Mouse (Mus musculus): ENCODE measurements around the gene Kdm2b. TPM values are rescaled to one million over a fixed set of nuclear protein-coding genes. Genes with fewer than 3 reads are reported as not detected.
A peak's percentile ranks its signal among the peaks of the same experiment; 100 is the strongest.

Kdm2b gene
- polyA plus RNA-seq, 1 experiment, result 22.4 TPM

- Histone ChIP-seq H3K4me1 (ENCODE audit: control insufficient read depth, insufficient read depth, low read length) (no peaks in the 10 kb centered on the region), H3K27ac (ENCODE audit: insufficient read depth, low read length) (no peak overlapping the region), H3K4me3 (ENCODE audit: insufficient read depth, low read length) (no peak overlapping the region)
- TF ChIP-seq CTCF (IDR thresholded peaks at IDR 0.05; ENCODE audit: borderline replicate concordance, insufficient read depth, low read length), result no peak
- no peak for TF ChIP-seq POLR2A (IDR thresholded peaks at IDR 0.05; ENCODE audit: low read depth, low read length)
Measured at GRCm38 (mm10) chr5:122965427-122965826, 24.2 kb downstream of the Kdm2b start.

GRCm38 (mm10) chr5:122964853-122965252 is 24.8 kb downstream of the Kdm2b start:
- Histone ChIP-seq H3K4me3 (ENCODE audit: insufficient read depth, low read length) (no peak overlapping the region), H3K4me1 (ENCODE audit: control insufficient read depth, insufficient read depth, low read length) (no peaks in the 10 kb centered on the region), H3K27ac (ENCODE audit: insufficient read depth, low read length) (no peak overlapping the region)
- TF ChIP-seq POLR2A (IDR thresholded peaks at IDR 0.05; ENCODE audit: low read depth, low read length), result no peak
- TF ChIP-seq CTCF (IDR thresholded peaks at IDR 0.05; ENCODE audit: borderline replicate concordance, insufficient read depth, low read length), result no peak

- Histone ChIP-seq H3K27ac (ENCODE audit: insufficient read depth, low read length) (no peak overlapping the region), H3K4me3 (ENCODE audit: insufficient read depth, low read length) (no peak overlapping the region), H3K4me1 (ENCODE audit: control insufficient read depth, insufficient read depth, low read length) (no peaks in the 10 kb centered on the region)
- no peak for TF ChIP-seq POLR2A (IDR thresholded peaks at IDR 0.05; ENCODE audit: low read depth, low read length)
- TF ChIP-seq CTCF (IDR thresholded peaks at IDR 0.05; ENCODE audit: borderline replicate concordance, insufficient read depth, low read length), result no peak
Measured at GRCm38 (mm10) chr5:122961905-122962304, 27.7 kb downstream of the Kdm2b start.

GRCm38 (mm10) chr5:122959391-122959790 is 30.2 kb downstream of the Kdm2b start:
- TF ChIP-seq POLR2A (IDR thresholded peaks at IDR 0.05; ENCODE audit: low read depth, low read length) (no peak), CTCF (IDR thresholded peaks at IDR 0.05; ENCODE audit: borderline replicate concordance, insufficient read depth, low read length) (no peak)
- no peak overlapping the region for H3K4me3 ChIP-seq (ENCODE audit: insufficient read depth, low read length)
- H3K4me1 ChIP-seq (ENCODE audit: control insufficient read depth, insufficient read depth, low read length), result no peaks in the 10 kb centered on the region
- H3K27ac ChIP-seq (ENCODE audit: insufficient read depth, low read length), result no peak overlapping the region

GRCm38 (mm10) chr5:122956059-122956458 is 33.6 kb downstream of the Kdm2b start:
- TF ChIP-seq POLR2A (IDR thresholded peaks at IDR 0.05; ENCODE audit: low read depth, low read length) (no peak), CTCF (IDR thresholded peaks at IDR 0.05; ENCODE audit: borderline replicate concordance, insufficient read depth, low read length) (no peak)
- Histone ChIP-seq H3K27ac (ENCODE audit: insufficient read depth, low read length) (no peak overlapping the region), H3K4me3 (ENCODE audit: insufficient read depth, low read length) (no peak overlapping the region), H3K4me1 (ENCODE audit: control insufficient read depth, insufficient read depth, low read length) (no peaks in the 10 kb centered on the region)

GRCm38 (mm10) chr5:122951913-122952641 is 37.5 kb downstream of the Kdm2b start:
- Histone ChIP-seq H3K4me1 (ENCODE audit: control insufficient read depth, insufficient read depth, low read length) (no peaks in the 10 kb centered on the region), H3K4me3 (ENCODE audit: insufficient read depth, low read length) (peak overlapping the region; percentile 3; the same call in 1 of the 2 replicates), H3K27ac (ENCODE audit: insufficient read depth, low read length) (no peak overlapping the region)
- TF ChIP-seq CTCF (IDR thresholded peaks at IDR 0.05; ENCODE audit: borderline replicate concordance, insufficient read depth, low read length) (no peak), POLR2A (IDR thresholded peaks at IDR 0.05; ENCODE audit: low read depth, low read length) (no peak)

- Histone ChIP-seq H3K4me3 (ENCODE audit: insufficient read depth, low read length) (0 out of 2 replicates have a peak overlapping the region, but pooled peaks have one; percentile 3), H3K27ac (ENCODE audit: insufficient read depth, low read length) (no peak overlapping the region), H3K4me1 (ENCODE audit: control insufficient read depth, insufficient read depth, low read length) (no peaks in the 10 kb centered on the region)
- TF ChIP-seq POLR2A (IDR thresholded peaks at IDR 0.05; ENCODE audit: low read depth, low read length), result no peak
- TF ChIP-seq CTCF (IDR thresholded peaks at IDR 0.05; ENCODE audit: borderline replicate concordance, insufficient read depth, low read length), result no peak
Measured at GRCm38 (mm10) chr5:122951056-122951912, 38.3 kb downstream of the Kdm2b start.

- Histone ChIP-seq H3K4me1 (ENCODE audit: control insufficient read depth, insufficient read depth, low read length) (no peaks in the 10 kb centered on the region), H3K4me3 (ENCODE audit: insufficient read depth, low read length) (no peak overlapping the region), H3K27ac (ENCODE audit: insufficient read depth, low read length) (no peak overlapping the region)
- TF ChIP-seq CTCF (IDR thresholded peaks at IDR 0.05; ENCODE audit: borderline replicate concordance, insufficient read depth, low read length) (no peak), POLR2A (IDR thresholded peaks at IDR 0.05; ENCODE audit: low read depth, low read length) (no peak)
Measured at GRCm38 (mm10) chr5:122950329-122950953, 39.2 kb downstream of the Kdm2b start.

- no peak for TF ChIP-seq POLR2A (IDR thresholded peaks at IDR 0.05; ENCODE audit: low read depth, low read length)
- no peak for TF ChIP-seq CTCF (IDR thresholded peaks at IDR 0.05; ENCODE audit: borderline replicate concordance, insufficient read depth, low read length)
- no peaks in the 10 kb centered on the region for H3K4me1 ChIP-seq (ENCODE audit: control insufficient read depth, insufficient read depth, low read length)
- H3K27ac ChIP-seq (ENCODE audit: insufficient read depth, low read length), result no peak overlapping the region
- no peak overlapping the region for H3K4me3 ChIP-seq (ENCODE audit: insufficient read depth, low read length)
Measured at GRCm38 (mm10) chr5:122949101-122949500, 40.5 kb downstream of the Kdm2b start.
